Mouse (Mus musculus): ENCODE results near the gene Dnmt3a.

Dnmt3a gene

DNA sequence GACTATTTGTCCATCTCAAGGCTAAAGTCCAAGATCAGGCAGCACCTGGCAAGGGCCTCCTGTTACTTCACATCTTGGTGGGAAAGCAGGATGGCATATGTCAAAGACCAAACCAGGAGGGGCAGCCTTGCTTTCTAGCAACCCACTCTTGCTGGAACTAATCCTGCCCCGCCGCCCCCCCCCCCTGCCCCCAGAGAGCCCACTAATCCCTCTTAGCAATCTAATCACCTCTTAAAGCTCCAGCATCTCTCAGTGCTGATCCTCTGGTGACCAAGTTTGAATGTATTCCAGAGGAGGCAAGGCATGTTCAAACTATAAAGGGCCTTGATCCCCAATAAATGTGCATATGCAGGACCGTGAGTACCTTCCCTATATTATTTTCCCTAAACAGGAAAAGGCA is 18.8 kb upstream of the Dnmt3a start:
- DNase-seq (ENCODE audit: low spot score), result no peak

DNA sequence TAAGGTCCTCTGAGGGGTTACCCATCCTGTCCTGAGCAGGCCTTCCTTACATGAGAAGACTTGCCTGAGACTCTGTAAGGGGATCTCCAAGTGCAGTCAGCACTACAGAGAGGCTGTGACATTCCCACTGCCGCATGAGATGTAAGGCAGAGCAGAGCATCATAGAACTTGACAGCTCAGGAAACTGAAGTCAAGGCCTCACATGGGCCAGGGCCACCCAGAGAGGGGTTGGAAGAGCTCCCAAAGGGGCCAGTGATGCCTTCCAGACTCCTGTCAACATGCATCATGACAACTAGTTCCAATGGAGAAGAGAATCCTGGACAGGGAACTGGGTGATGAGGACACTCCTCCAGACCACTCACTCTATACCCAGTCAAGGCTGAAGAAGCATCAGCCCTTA is 18.3 kb upstream of the Dnmt3a start:
- DNase-seq (ENCODE audit: low spot score), result no peak

DNA sequence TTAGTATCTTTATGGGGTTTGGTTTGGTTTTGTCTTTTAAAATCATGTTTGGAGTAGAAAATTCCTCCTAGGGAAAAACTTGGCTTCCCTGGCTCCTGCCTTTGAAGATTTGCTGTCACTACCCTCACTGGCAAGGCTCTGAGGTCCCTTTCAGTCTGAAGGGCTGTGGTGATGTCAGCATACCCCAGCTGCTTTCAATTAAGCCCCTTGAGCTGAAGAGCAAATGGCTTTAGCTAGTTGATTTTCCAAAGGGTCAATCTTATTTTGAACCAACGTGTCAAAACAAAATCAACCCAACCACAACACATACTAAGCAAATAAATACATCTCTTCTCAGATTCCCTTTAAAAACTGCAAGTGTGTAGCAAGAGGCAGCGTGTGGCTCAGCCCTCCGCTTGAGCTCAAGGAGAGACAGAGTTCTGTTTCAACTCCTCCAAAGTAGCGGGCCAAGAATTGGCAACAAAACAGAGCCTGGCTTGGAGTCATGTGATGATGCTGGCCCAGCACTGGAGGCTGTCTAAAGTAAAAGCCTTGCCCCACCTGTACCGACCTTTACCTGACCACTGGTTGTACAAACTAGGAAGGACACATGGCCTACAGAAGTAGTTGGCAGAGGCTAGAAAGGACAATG is 17.3 kb upstream of the Dnmt3a start:
- DNase-seq (ENCODE audit: low spot score), result no peak

DNA sequence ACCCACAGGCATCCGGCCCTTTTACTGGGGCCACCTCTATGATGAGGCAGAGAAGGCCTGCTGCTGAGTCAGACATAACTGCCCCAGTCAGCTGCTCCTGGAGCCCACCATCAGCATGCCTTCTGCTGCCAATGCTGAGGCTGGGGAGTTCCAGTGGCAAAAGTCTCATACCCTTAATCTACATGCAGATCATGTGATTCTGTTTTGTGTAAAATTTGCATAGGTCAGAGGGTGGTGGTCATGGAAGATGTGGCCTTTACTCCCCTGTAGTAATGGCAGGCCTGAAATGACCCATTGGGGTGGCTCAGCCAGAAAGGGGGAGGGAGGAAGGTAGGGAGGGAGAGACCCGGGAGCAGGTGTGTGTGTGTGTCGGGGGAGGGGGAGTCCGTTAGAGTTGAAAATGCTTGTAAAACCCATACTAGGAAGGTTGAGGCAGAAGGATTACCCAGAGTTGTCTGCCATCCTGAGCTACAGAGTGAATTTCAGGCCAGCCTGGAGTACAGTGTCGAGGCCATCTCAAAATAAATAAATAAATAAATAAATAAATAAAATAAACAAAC is 16.1 kb upstream of the Dnmt3a start:
- no peak for DNase-seq (ENCODE audit: low spot score)

DNA sequence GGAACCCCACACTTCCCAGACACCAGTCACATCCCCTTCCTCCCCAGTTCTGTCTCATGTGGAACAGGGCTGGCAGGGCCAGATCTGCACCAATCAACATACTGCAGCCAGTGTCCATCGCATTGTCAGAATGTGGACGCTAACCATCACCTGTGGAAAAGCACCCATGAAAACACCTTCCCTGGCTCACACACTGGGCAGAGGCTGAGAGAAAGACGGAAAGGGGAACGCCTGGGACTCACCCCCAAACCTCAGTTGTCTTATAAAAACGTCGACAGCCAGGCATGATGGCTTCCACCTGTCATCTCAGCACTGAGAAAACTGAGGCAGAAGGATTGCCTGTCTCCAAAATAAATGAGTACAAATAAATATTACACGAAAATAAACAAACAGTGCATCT is 14.6 kb upstream of the Dnmt3a start:
- no peak for DNase-seq (ENCODE audit: low spot score)

DNA sequence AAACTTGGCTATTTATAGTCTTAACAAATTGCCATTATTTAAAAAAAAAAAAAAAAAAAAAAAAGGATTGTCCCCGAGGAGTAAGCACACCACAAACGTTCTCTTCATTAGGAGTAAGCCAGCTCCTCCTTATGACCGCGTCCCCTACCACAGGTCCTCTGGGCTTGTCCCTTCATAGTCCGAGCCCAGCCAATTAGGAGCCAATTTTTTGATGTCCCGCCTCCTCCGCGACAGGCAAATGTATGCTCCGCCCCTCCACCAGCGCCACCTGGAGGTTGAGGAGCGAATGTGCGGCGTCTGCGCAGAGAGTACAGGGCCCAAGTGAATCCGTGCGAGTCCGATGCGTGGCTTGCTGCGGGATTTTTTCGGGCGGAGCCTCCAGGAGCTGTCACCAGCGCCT is 14.1 kb upstream of the Dnmt3a start:
- DNase-seq (ENCODE audit: low spot score), result peak; percentile 86

DNA sequence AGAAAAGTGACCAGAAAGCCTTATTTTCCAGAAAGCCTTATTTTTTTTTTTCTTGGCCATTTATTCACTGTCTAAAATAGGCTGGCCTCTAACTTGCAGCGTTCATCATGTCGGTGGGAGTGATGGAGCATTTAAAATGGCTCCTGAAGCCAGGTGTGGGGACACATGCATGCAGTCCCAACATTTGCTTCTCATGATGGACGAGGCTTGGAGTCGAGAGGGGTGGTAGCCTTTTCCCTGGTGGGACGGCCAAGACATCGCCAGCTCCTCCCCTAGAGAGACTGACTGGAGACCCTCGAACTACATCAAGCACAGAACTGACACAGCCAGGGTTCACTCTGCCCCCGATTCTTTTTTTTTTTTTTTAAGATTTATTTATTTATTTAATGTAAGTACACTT is 13.6 kb upstream of the Dnmt3a start:
- DNase-seq (ENCODE audit: low spot score), result no peak

DNA sequence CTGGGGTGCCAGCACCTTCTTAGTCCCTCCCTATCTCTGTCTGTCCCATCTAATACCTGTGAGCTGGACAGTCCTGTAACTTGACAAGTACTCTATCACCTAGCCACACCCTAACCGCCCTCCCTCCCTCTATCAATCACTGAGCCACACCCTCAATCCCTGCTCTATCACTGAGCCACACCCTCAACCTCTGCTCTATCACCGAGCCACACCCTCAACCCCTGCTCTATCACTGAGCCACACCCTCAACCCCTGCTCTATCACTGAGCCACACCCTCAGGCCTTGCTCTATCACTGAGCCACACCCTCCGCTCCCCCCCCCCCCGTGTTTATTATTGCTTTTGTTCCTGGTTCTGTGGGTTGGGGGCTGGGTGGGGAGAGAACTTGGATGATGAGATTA is 10.2 kb upstream of the Dnmt3a start:
- no peak for DNase-seq (ENCODE audit: low spot score)

DNA sequence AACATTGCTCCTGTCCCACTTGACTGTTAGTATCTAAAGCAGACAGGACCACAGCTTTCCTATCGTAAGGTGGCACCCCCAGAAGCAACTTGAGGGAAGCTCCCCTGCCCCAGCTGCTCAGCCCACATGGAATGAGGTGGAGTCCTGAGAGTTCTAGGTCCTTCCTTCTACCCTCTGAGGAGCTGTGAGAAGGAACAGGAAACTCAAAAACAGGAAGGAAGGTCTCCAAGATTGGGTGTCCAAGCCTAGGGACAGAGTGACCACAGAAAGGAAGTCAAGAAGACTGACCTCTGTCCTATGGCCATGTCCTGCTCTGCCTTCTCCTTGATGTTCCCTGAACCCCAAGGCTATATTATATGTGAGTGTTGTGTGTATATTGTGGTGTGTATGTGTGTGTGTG is 6.3 kb upstream of the Dnmt3a start:
- no peak for DNase-seq (ENCODE audit: low spot score)

DNA sequence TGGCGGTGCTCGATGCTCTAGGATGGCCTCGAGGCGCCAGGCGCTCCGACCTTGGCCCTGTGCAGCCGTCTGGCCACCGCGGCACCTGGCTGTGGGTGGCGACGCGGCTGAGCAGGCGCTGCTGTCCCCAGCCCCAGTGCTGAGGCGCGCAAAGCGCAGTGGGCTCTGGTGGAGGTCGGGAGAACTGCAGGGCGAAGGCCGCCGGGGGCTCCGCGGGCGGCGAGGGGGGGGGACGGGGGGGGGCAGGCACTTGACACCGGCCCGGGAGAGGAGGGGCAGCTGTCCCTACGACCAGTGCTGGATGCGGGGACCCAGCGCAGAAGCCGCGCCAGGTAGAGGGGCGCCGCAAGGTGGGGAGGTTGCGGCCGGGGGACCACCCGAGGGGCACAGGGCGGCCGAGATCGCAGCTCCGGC is 471 bp downstream of the Dnmt3a start:
- DNase-seq (ENCODE audit: low spot score), result peak; percentile 64

DNA sequence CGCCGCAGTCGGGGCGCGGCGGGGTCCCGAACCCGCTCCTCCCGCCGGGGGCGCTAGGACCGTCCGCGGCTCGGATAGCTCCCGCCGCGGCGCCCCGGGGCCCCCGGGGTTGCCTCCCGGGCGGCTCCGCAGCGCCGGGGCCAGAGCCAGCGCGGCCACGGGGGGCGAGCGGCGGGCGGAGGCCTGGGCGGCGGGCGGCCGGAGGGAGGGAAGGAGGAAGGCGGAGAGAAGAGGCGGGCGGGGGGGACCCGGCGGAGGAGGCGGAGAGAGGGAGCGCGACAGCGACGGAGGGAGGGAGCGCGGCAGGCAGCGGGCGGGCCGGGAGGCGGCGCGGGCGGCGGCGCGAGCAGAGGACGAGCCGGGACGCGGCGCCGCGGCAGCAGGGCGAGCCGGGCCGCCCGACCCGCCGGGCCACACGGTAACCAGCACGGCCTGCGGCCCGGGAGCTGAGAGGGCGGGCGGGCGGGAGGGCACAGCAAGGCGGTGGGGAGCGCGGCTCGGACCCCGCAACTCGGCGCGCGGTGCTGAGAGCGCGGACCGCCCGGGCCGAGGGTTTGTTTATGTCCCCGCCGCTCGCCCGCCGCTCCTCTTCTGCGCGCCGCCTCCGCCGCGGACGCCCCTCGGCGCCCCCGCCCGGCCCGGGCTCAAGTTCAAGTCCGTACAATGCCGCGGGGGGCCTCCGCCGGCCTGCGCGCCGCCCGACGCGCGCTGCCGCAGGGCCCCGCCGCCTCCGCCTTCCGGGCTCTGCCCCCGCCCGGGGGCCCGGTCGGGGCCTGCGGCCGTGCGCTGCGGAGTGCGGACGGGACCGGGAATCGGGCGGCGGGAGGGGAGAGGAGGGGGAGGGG is 1.1 kb downstream of the Dnmt3a start:
- peak; percentile 75 for DNase-seq (ENCODE audit: low spot score)

DNA sequence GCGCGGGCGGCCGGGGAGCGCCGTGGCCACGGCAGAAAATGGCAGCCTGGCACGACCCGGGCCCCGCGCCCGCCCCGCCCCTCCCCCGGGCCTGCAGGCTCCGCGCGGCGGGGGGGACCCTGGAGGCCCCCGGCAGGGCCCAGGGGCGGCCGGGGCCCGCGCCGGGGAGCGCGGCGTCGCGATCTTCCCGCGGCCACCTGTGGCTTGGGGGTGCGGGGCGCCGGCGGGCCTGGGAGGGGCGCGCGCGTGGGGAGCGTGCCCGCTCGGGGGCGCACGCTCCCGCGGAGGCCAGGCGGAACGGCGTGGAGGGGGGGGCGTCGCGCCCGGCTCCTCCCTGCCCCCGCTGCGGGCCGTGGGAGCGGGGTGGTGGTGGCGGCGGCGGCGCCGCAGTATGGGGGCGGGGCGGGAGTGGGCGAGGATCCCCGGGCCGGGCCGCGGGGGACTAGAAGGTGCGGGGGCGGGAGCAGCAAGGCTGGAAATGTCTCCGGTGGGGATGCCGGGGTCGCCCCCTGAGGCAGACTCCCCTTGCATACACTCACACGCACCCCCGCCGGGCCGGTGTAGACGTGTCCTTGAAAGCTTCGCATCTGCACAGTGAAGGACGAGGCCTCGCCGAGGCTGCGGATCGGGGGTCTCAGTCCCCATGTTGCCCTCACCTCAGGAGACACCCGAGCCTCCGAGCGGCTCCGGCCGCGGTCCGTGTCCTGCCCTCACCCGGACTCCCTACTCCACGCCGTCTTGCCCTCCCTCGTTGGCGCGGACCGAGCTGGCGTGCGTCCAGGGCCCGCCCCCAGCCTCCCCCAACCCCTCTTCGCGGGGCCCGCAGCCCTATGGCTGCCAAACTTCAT is 2.0 kb downstream of the Dnmt3a start:
- DNase-seq (ENCODE audit: low spot score), result peak; percentile 48

DNA sequence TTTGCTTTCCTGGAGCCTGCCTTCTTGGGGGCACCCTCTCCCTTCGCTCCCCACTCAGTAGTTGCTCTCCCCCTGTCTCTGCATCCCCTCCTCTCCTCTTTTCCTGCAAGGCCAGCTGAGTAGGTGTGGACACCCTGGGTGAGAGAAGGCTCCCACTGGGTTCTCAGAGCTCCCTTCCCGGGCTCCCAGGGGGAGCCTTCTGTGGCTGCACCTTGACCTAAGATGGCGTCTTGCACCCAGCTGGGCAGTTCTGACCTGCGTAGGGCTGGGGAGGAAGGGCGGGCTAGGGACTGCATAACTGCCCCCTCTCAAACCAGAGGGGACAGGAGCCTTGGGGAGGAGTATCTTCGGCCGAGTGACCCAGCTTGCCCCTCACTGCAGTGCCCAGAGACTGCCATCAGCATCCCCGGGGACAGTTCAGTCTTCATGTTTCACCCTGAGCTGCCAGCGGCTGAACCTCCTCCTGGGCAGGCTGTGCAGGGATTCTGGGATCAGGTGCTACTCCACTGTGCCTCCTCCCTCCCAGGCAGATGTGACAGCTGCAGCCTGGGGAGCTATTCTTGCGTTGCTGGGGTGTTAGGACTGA is 2.7 kb downstream of the Dnmt3a start:
- no peak for DNase-seq (ENCODE audit: low spot score)

DNA sequence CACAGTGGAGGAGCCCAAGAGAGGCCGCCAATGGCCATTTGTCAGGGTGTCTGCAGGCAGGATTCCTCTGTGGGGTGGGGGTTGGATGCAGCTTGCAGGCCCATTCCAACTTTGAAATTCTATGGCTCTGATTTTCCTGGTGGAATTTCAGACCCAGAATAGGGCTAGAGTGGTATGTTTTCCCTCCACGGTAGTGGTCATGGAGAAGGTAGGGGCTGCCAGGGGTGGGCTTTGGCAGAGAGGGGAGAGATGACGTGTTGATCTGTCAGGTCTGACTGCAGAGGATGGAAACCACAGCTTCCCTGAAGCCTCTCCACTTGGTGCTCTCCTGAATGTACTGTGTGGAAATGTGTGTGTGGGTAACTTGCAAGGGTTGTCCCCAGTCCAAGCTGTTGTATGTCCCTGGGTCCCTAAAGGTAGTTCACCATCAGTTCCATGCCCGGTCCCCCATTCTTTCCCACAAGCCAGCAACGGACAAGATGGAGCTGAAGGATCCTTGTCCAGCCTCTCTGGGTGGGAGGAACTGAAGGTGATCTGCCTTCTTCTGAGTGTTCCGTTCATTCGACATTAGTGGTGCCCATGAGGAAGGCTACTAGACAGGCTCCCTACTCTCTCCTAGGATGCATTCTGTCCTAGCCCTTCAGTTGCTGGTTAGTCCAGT is 3.8 kb downstream of the Dnmt3a start:
- no peak for DNase-seq (ENCODE audit: low spot score)

DNA sequence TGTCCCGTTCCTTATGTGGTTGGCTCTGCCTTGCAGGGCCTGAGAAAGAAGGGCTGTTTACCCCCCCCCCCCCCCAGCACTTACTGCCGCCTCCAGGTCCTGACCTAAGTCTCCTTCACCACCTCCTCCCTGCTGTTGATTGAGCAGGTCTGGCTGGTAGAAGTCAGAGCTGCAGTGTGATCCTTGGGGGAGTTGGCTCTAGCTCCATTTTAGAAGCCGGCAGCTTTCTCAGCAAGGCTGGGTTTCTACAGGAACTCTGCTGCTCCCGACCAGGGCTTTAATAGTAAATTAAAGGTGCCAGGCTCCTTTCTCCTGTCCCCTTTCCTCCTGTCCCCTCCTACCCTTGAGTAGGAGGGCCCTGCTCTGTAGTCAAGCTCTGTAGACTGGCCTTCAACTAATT is 4.6 kb downstream of the Dnmt3a start:
- no peak for DNase-seq (ENCODE audit: low spot score)

DNA sequence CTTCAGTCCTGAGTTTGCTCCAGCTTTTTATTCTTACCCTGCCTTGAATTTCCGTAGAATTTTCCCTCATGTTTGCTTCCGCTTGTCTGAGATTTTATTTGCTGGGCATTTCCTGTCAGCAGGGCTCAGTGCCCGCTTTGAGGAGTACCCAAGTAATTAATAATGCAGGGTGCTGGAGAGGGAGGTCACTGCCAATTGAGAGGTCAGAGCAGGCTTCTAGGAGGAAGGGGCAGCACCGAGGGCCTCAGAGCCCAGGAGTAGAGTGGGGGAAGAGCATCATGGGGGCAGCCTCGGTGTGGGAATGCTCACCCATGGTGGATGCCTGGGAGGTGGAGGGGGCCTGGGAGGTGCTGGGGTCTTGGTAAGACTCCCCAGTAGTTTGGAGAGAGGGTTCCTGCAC is 5.8 kb downstream of the Dnmt3a start:
- no peak for DNase-seq (ENCODE audit: low spot score)

DNA sequence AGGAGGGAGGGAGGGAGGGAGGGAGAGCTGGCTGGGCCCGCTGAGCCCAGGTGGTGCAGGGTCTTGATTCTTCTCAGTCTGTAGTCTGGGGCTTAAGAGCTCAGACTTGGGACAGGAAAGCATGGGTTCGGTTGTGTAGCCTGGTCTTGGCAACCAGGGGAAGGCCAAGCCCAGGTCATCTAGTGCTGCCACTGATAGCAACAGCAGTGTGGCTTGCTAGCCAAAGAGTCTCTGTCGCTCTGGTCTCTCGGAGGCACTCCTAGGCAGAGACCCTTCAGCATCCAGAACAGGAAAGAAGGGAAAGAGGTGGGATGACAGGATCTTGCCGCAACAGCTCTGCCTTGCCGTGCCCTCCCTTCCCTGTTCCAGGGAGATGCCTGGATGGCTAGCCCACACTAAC is 6.4 kb downstream of the Dnmt3a start:
- no peak for DNase-seq (ENCODE audit: low spot score)

DNA sequence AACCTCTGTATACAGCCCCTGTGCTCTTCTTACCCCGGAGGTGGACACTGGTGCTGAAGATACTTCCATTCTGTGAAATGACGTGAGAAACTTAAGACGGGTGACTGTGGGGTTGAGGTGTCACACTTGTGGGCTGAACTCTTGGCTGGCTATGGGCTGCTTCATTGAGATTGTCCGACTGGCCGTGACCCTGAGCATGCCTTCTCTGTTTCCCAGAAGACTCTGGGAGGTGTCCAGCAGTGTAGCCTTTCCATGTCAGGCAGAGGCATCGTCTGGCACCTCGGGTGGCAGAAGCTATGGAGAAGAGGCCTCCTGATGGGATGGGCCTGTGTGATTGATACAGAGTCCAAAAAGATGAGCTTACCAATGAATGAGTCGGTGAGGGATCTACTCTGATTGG is 7.3 kb downstream of the Dnmt3a start:
- DNase-seq (ENCODE audit: low spot score), result no peak

DNA sequence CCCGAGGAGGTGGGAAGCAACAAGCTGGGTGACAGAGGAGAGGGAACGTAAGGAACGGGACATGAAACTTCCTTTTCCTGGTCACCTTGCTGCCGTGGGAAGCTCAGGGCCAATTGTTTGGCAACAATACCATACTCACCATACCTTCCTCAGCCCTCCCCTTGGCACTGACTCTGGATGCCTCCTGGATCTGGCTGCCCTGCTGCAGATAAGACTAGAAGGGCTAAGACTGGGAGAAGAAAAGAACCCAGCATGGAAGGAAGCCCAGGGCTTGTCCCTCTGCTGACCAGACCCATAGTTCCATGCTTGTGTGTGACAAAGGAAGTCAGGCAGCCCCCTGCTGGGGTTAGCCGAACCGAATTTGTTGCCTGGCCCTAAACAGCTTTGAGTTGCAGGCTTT is 9.6 kb downstream of the Dnmt3a start:
- no peak for DNase-seq (ENCODE audit: low spot score)

DNA sequence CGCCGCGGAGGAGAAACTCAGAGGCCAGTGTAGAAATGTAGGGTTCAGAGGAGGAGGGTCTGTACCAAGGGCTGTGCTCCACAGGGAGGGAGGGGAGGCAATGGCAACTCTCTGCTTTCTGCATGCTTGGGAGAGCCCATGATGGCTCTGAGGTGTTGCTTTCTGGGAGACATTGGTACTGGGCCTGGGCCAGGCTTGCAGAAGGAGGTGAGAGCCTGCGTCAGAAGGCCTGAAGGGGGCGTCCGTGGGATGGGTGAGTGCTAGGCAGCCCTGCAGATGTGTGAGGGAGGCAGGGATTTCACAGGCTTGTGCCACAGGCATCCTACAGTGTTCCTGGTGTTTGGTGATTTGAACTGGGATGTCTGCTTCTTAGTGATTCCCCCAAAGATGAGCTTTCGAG is 11.2 kb downstream of the Dnmt3a start:
- no peak for DNase-seq (ENCODE audit: low spot score)

DNA sequence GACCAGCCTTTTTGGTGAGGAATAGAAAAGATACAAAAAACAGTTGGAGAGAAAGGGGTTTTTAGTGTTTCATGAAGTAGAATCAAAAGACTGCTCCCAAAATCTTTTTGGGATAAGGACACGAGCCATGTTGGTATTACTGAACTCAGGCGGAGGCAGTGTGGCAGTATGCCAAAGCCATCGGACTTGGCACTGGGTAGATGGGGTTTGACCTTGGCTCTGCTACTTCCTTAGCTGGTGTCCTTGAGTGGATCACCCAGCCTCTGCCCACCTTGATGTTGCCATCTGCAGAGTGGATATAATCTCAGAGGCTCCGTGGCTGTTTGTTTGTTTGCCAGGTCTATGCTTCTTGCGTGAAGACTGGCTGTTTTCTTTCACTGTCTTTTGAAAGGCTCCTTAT is 11.8 kb downstream of the Dnmt3a start:
- peak; percentile 58 for DNase-seq (ENCODE audit: low spot score)

DNA sequence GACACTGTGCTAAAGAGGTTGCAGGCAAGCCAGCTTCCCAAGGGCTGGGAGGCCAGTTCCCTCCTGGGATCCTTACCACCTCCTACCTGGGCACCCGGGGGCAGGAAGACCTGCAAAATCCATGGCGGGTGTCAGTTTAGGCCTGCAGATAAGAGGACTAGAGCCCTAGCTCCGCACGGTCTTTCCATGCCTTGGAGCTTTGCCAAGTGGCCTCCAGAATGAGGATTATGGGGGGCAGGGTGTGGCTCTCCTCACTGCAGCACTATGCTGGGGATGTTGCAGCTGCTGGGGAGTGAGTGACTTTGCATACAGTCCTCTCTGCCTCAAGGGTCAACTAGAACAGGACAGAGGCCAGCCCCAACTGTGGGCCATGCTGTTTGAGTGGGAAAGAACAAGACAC is 14.1 kb downstream of the Dnmt3a start:
- DNase-seq (ENCODE audit: low spot score), result no peak

All from ovary, adult 18-20 months (tissue).